Mouse (Mus musculus): ENCODE results near the gene Slc16a2.
"Not testable (repeated sequence)": the region's sequence is repeated elsewhere in the genome, so short reads cannot be mapped to it uniquely, and the experiment has no call there.

The Slc16a2 gene

DNA sequence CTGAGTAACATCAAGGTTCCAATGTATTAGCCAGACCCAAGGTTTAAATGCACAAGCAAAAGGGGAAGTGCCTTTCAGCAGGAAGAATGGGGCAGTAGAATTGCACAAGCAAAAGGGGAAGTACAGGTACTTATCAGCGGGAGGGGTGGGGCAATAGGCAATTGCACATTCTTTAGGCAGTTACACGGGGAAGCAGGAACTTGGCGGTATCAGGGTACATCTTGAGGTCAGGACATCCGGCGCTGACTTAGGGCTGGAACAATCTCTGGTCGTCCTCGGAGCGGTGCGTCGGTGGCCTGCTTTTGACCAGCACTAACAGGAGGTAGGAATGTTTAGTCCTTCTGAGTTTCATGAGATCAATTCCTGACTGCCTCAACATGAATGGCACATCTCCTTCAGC is 157.3 kb downstream of the Slc16a2 start:
- not testable (repeated sequence) for DNase-seq (ENCODE audit: low read depth in 2 of 2, low spot score in 2 of 2)

- no peak for DNase-seq (ENCODE audit: low read depth in 2 of 2, low spot score in 2 of 2)
These were observed 162.8 kb downstream of the Slc16a2 start for GRCm38 (mm10) chrX:103658985-103659384.

GRCm38 (mm10) chrX:103653021-103653420 is 168.8 kb downstream of the Slc16a2 start:
- no peak for DNase-seq (ENCODE audit: low read depth in 2 of 2, low spot score in 2 of 2)

DNA sequence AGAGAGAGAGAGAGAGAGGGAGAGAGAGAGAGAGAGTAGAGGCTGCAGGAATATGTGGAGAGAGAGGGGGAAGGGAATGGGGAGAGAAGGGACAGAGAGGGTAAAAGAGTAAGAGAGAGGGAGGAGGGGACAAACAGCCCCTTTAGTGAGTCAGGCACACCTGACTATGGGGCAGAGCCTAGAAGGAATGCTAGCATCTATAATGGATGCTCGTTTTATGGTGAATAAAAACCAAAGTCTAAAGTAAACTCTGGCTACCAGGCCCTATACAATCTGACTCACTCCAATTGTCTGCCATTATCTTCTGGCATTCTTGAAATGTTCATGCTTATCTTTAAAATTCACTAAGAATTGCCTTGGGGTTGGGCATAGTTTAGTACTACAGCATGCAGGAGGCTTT is 169.7 kb downstream of the Slc16a2 start:
- no peak for DNase-seq (ENCODE audit: low read depth in 2 of 2, low spot score in 2 of 2)
